Mouse (Mus musculus) heart, embryonic 14.5 days (tissue): Measurements from ENCODE around the gene Lrrfip1. TPM values are rescaled to one million over a fixed set of nuclear protein-coding genes. Genes with fewer than 3 reads are reported as not detected.

Experiments used
- ATAC-seq: fragments of 200-750 bp; cut with Nextera tagmentation; 2 replicates; pipeline ENCODE4 v1.8.0; 2017; ENCODE audit warnings: low read depth, moderate TSS enrichment; ENCODE audit not compliant: insufficient number of reproducible peaks, insufficient read depth, low FRiP score
- H3K27ac ChIP-seq, 2 experiments: fragments of 200-500 bp in 1 of 2; fragments of 300-500 bp in 1 of 2; sonication (generic) in 1 of 2; replicated peaks in 1 of 2; 2 replicates each; pipeline ENCODE4 v1.5.1; 2012 to 2014; ENCODE audit warnings: low read depth in 2 of 2, low read length in 2 of 2, control low read depth in 1 of 2, mild to moderate bottlenecking in 1 of 2, mixed read lengths in 1 of 2; ENCODE audit not compliant: control insufficient read depth in 1 of 2, insufficient read depth in 1 of 2
- H3K27me3 ChIP-seq: fragments of 300-500 bp; sonication (generic); 2 replicates; pipeline ENCODE4 v1.6.1; 2014; ENCODE audit warnings: mild to moderate bottlenecking, low read length, control low read depth; ENCODE audit not compliant: control insufficient read depth, insufficient read depth
- H3K36me3 ChIP-seq: fragments of 300-500 bp; sonication (generic); 2 replicates; pipeline ENCODE4 v1.6.1; 2014; ENCODE audit warnings: mild to moderate bottlenecking, control low read depth, low read length, mixed read lengths; ENCODE audit not compliant: control insufficient read depth, insufficient read depth
- H3K4me1 ChIP-seq, 2 experiments: fragments of 200-500 bp in 1 of 2; fragments of 300-500 bp in 1 of 2; sonication (generic) in 1 of 2; 2 replicates each; pipeline ENCODE4 v1.6.1; 2012 to 2014; ENCODE audit warnings: low read length in 2 of 2, control low read depth in 1 of 2, mixed read lengths in 1 of 2; ENCODE audit not compliant: control insufficient read depth in 2 of 2, insufficient read depth in 2 of 2
- H3K4me2 ChIP-seq: fragments of 300-500 bp; sonication (generic); 2 replicates; pipeline ENCODE4 v1.6.1; 2014; ENCODE audit warnings: mild to moderate bottlenecking, low read length
- H3K4me3 ChIP-seq, 2 experiments: fragments of 200-500 bp in 1 of 2; fragments of 300-500 bp in 1 of 2; sonication (generic) in 1 of 2; 2 replicates each; pipeline ENCODE4 v1.5.1; 2012 to 2014; ENCODE audit warnings: low read length in 2 of 2, mild to moderate bottlenecking in 2 of 2, control low read depth in 1 of 2, low read depth in 1 of 2, moderate library complexity in 1 of 2; ENCODE audit not compliant: control insufficient read depth in 1 of 2, insufficient read depth in 1 of 2
- H3K9ac ChIP-seq: fragments of 300-500 bp; sonication (generic); 2 replicates; pipeline ENCODE4 v1.6.1; 2014; ENCODE audit warnings: mild to moderate bottlenecking, low read length
- H3K9me3 ChIP-seq: fragments of 300-500 bp; sonication (generic); 2 replicates; pipeline ENCODE4 v1.6.1; 2016; ENCODE audit warnings: low read length, control low read depth; ENCODE audit not compliant: control insufficient read depth
- WGBS: fragments of 180-500 bp; shearing (Covaris S2); extraction: QIAGEN DNeasy Blood & Tissue Kit; methylation state at CpG from one replicate; pipeline ENCODE4 v1.1.7; 2014; 5-methylcytosine and 5-hydroxymethylcytosine counted together
- polyA plus RNA-seq: library from polyadenylated mRNA; unstranded; fragments of >200 nt; fragmentation: Nextera tagmentation; extraction: Ambion mirVana; gene quantifications from 2 replicates; pipeline ENCODE4 v1.2.1, GENCODE M21; 2014

Lrrfip1 gene
- polyA plus RNA-seq, 1 experiment from 2014 or later, result 151 TPM

GRCm38 (mm10) chr1:91054815-91055214 lies 56.3 kb downstream of the Lrrfip1 start:
- peak overlapping the region; percentile 88 to 97 for H3K27ac ChIP-seq
- 31% methylated on average over 3 of the region's 3 CpGs for WGBS
- H3K9ac ChIP-seq, result peak overlapping the region; percentile 87
- ATAC-seq, result no peak
- no peaks in the 10 kb centered on the region for H3K36me3 ChIP-seq
- peak overlapping the region; percentile 89 for H3K4me2 ChIP-seq
- no peaks in the 10 kb centered on the region for H3K27me3 ChIP-seq
- H3K4me3 ChIP-seq, result peak overlapping the region; percentile 59 to 84
- H3K4me1 ChIP-seq, result peaks cover 45 to 74% of the 10 kb centered on the region in 2 experiments
- no peaks in the 10 kb centered on the region for H3K9me3 ChIP-seq

DNA sequence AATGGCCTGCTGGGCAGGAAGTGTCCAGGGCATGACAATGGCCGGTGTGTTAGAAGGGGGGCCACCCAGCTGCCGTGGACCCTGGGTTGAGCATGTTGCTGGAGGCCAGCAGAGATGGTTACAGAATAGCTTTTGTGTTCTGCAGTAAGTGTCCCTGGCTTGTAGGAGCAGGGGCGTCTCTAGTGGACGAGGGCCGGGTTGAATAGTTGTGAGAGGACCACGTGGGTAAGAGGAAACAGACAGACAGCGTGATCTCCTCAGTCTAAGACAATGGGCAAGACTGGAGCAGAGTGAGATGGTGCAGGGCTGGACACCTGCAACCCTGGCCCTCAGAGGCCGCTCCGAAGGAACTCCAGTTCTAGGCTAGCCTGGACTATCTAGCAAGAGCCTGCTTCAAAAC lies 57.2 kb downstream of the Lrrfip1 start:
- Histone ChIP-seq H3K9me3 (no peaks in the 10 kb centered on the region), H3K27me3 (no peaks in the 10 kb centered on the region), H3K36me3 (no peaks in the 10 kb centered on the region), H3K27ac (peak overlapping the region; percentile 88 to 97), H3K4me1 (peaks cover 49 to 77% of the 10 kb centered on the region in 2 experiments), H3K9ac (peak overlapping the region; percentile 87), H3K4me2 (peak overlapping the region; percentile 89), H3K4me3 (peak overlapping the region; percentile 24 to 59)
- no peak for ATAC-seq
- WGBS, result 28% methylated on average over 9 of the region's 9 CpGs

GRCm38 (mm10) chr1:91056416-91056815 lies 57.9 kb downstream of the Lrrfip1 start:
- Histone ChIP-seq H3K27me3 (no peaks in the 10 kb centered on the region), H3K4me3 (peak overlapping the region; percentile 24 to 59; a peak in 3 of 4 replicates), H3K4me2 (peak overlapping the region; percentile 89), H3K27ac (peak overlapping the region; percentile 88 to 97), H3K4me1 (peaks cover 56 to 78% of the 10 kb centered on the region in 2 experiments), H3K9me3 (no peaks in the 10 kb centered on the region), H3K36me3 (no peaks in the 10 kb centered on the region), H3K9ac (peak overlapping the region; percentile 87)
- ATAC-seq, result no peak
- 43% methylated on average over 8 of the region's 8 CpGs for WGBS

- Histone ChIP-seq H3K9ac (peak overlapping the region; percentile 87), H3K27ac (peak overlapping the region; percentile 88 to 97), H3K36me3 (no peaks in the 10 kb centered on the region), H3K4me1 (peaks cover 58 to 78% of the 10 kb centered on the region in 2 experiments), H3K4me3 (peak overlapping the region; percentile 9 to 21; a peak in 3 of 4 replicates), H3K4me2 (peak overlapping the region; percentile 89), H3K9me3 (no peaks in the 10 kb centered on the region), H3K27me3 (no peaks in the 10 kb centered on the region)
- no peak for ATAC-seq
- 46% methylated on average over 18 of the region's 18 CpGs for WGBS
Observed at GRCm38 (mm10) chr1:91057311-91058245, 59.0 kb downstream of the Lrrfip1 start.

- peak overlapping the region; percentile 10 to 97; a peak in 2 of 4 replicates for H3K27ac ChIP-seq
Observed at GRCm38 (mm10) chr1:91058251-91058650, 59.7 kb downstream of the Lrrfip1 start.

DNA sequence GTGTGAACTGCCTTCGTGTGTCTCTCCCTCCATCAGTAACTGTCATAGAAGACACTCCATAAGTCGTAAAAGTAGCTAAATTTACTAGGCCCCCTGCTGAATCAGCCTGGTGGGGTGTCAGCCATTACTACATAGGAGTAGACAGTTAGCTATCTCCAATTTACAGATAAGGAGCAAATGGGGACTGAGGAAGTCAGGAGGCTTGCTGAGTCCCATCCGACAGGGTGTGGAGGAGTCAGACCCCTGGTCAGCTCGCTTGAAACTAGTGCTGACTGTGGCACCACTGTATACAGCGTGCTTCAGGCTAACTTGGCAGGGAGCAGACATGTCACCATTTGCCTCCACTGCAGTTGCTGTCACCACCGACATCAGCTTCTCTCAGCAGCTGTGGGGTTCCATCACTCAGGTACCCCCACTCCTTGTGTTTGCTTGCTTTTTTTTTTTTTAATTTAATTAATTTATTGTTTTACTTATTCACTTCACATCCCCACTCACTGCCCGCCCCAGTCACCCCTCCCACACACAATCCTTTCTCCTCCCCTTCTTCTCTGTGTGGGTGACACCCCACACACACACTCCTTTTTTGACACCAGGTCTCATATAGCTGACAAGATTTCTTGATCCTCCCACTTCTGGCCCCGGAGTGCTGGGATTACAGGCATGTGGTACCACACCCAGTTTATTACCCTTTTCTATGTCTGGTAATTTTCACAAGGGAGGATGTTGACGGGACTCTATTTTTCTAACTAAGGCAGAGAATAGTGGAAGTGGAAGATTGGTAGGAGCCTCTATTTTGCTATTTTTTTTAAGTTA lies 61.5 kb downstream of the Lrrfip1 start:
- 29% methylated on average over 9 of the region's 9 CpGs for WGBS
- Histone ChIP-seq H3K4me2 (no peak overlapping the region), H3K27ac (peak overlapping the region in 1 of 2 experiments; percentile 78; a peak in 3 of 4 replicates), H3K4me3 (no peak overlapping the region), H3K9ac (0 out of 2 replicates have a peak overlapping the region, but pooled peaks have one; percentile 28), H3K36me3 (no peaks in the 10 kb centered on the region), H3K9me3 (no peaks in the 10 kb centered on the region), H3K4me1 (peaks cover 77 to 99% of the 10 kb centered on the region in 2 experiments), H3K27me3 (no peaks in the 10 kb centered on the region)
- ATAC-seq, result no peak

More at GRCm38 (mm10) chr1:91058251-91058650, 59.7 kb downstream of the Lrrfip1 start:
- Histone ChIP-seq H3K27me3 (no peaks in the 10 kb centered on the region), H3K4me2 (peak overlapping the region; percentile 89; the same call in 1 of the 2 replicates), H3K4me3 (no peak overlapping the region), H3K36me3 (no peaks in the 10 kb centered on the region), H3K9ac (no peak overlapping the region; the same call in 1 of the 2 replicates), H3K9me3 (no peaks in the 10 kb centered on the region), H3K4me1 (peaks cover 64 to 84% of the 10 kb centered on the region in 2 experiments)
- ATAC-seq, result no peak
- WGBS, result 46% methylated on average over 6 of the region's 6 CpGs

DNA sequence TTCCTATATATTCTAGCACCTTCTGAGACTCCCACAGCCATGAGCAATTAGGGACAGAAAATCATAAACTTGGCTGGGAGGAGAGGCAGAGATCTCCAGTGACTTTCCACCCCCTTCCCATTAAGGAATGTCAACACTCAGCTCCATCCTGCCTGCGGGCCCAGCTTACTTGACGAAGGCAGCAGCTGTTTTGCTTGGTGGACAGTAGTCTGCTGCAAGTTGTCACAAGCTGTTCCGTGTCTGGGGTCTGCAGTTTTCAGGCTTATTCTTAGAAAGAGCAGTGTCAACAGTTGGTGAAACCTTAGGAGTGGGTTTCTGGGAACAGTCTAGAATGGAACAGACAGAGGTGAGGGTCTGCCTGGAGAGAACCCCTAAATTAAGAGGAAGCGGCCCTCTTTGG lies 62.6 kb downstream of the Lrrfip1 start:
- Histone ChIP-seq H3K4me2 (peak overlapping the region; percentile 14; the same call in 1 of the 2 replicates), H3K4me3 (no peak overlapping the region), H3K36me3 (no peaks in the 10 kb centered on the region), H3K27me3 (no peaks in the 10 kb centered on the region), H3K9ac (no peak overlapping the region), H3K27ac (peak overlapping the region; percentile 2 to 78; a peak in 3 of 4 replicates), H3K9me3 (no peaks in the 10 kb centered on the region), H3K4me1 (peaks cover 80 to 99% of the 10 kb centered on the region in 2 experiments)
- 30% methylated on average over 4 of the region's 4 CpGs for WGBS
- no peak for ATAC-seq
